In the genomic region with DNA sequence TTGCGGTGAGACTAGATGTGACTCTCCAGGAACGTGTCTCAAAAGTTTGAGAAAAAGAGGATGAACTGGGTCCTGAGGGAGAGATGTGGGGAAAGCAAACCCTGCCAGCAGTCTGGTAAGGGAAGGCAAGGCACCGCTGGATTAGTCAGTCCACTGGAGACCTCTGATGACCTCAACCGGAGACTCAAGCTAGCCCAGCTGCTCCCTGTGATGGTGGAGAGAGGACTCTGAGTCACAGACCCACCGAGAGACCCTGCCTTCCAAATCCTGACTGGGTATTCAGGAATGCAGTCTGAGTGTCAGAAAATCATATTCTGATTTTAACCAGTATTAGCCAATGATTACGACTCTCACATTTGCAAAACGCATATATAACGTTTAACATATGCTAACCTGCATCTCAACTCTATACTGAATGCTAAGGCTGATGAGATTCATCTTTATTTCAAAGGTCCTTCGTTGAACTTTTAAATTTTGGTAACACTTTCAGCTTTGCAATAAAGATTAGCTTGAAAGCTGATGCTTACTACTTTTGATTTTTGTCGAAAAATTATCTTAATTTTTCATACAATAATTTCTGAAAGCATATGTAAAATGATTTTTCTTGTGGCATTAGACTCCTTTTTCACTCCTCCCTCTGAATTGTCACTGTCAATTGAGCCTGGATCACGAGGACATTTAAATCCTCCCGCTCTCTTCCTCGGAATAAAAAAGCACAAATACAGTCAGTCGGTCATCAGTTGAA, we compare ENCODE assay signal across 8 mouse cellular contexts. TPM values are rescaled to one million over a fixed set of nuclear protein-coding genes. Genes with fewer than 3 reads are reported as not detected.
DNase-seq lines count a peak whose midpoint lies in the region; ATAC-seq and TF ChIP-seq lines count a peak whose summit lies in the region.

No protein-coding gene starts in this region.

- no peak for ATAC-seq in heart, embryonic 12.5 days (ENCODE audit: insufficient number of reproducible peaks, low FRiP score)
- ATAC-seq in hindbrain, embryonic 12.5 days (ENCODE audit: low FRiP score), result no peak
- ATAC-seq in midbrain, embryonic 11.5 days (ENCODE audit: low FRiP score), result no peak

- H3K27ac ChIP-seq in heart, embryonic 12.5 days (ENCODE audit: poor library complexity, severe bottlenecking), result no peak overlapping the region
- H3K27ac ChIP-seq in MEL (ENCODE audit: control insufficient read depth, low read depth, low read length), result no peak overlapping the region
- H3K27ac ChIP-seq in hindbrain, embryonic 12.5 days, result no peak overlapping the region
- no peak overlapping the region for H3K27ac ChIP-seq in midbrain, embryonic 11.5 days (ENCODE audit: low read depth, low read length)

- no peak for TF ChIP-seq RAD21 in MEL (IDR thresholded peaks at IDR 0.05; ENCODE audit: low read depth, low read length)

- H3K9ac ChIP-seq in heart, embryonic 12.5 days, result no peak overlapping the region
- H3K9ac ChIP-seq in MEL (ENCODE audit: control insufficient read depth, low read depth, low read length, poor library complexity, severe bottlenecking), result peak overlapping the region; percentile 55
- no peak overlapping the region for H3K9ac ChIP-seq in hindbrain, embryonic 12.5 days
- no peak overlapping the region for H3K9ac ChIP-seq in midbrain, embryonic 11.5 days (ENCODE audit: low read length)

- TF ChIP-seq EP300 in MEL (IDR thresholded peaks at IDR 0.05; ENCODE audit: low read depth in 1 of 2, low read length in 2 of 2), result no peak

- H3K79me2 ChIP-seq in MEL (ENCODE audit: control insufficient read depth, insufficient read depth, low read length, poor library complexity), result no peaks in the 10 kb centered on the region; the same call in 1 of the 2 replicates

- H3K9me3 ChIP-seq in heart, embryonic 12.5 days (replicated peaks), result peaks cover 4% of the 10 kb centered on the region; the same call in 1 of the 2 replicates
- H3K9me3 ChIP-seq in MEL (replicated peaks; ENCODE audit: insufficient read depth, low read length), result no peaks in the 10 kb centered on the region
- no peaks in the 10 kb centered on the region for H3K9me3 ChIP-seq in hindbrain, embryonic 12.5 days (replicated peaks)
- no peaks in the 10 kb centered on the region for H3K9me3 ChIP-seq in midbrain, embryonic 11.5 days (ENCODE audit: control insufficient read depth, low read length)

- 29% methylated on average over 14 of the region's 14 CpGs for WGBS in heart, embryonic 12.5 days
- WGBS in hindbrain, embryonic 12.5 days, result 29% methylated on average over 14 of the region's 14 CpGs
- WGBS in midbrain, embryonic 11.5 days, result 36% methylated on average over 14 of the region's 14 CpGs

- no peak for DNase-seq in heart, postnatal 25 days (ENCODE audit: low spot score)
- no peak for DNase-seq in MEL (ENCODE audit: low read depth, low spot score)
- no peak for DNase-seq in midbrain, embryonic 11.5 days (ENCODE audit: low spot score, missing footprints)
- no peak for DNase-seq in cerebellum, adult 9-11 months
- no peak for DNase-seq in left cerebral cortex, postnatal 36 days (ENCODE audit: low spot score in 2 of 2)
- DNase-seq in thymus, postnatal 0 days (ENCODE audit: low spot score), result no peak

- H3K4me3 ChIP-seq in heart, embryonic 12.5 days, result peak overlapping the region; percentile 52
- H3K4me3 ChIP-seq in MEL (ENCODE audit: control insufficient read depth in 1 of 2, insufficient read depth in 1 of 2, low read depth in 2 of 2, low read length in 2 of 2), result peak overlapping the region; percentile 32 to 60
- H3K4me3 ChIP-seq in hindbrain, embryonic 12.5 days, result peak overlapping the region; percentile 32
- no peak overlapping the region for H3K4me3 ChIP-seq in midbrain, embryonic 11.5 days (ENCODE audit: low read depth, low read length)

- peaks cover 17% of the 10 kb centered on the region for H3K4me1 ChIP-seq in heart, embryonic 12.5 days (replicated peaks)
- H3K4me1 ChIP-seq in MEL (ENCODE audit: control insufficient read depth in 1 of 2, insufficient read depth in 2 of 2, low read length in 2 of 2), result peaks cover 6 to 37% of the 10 kb centered on the region in 2 experiments
- H3K4me1 ChIP-seq in hindbrain, embryonic 12.5 days, result peaks cover 15% of the 10 kb centered on the region
- H3K4me1 ChIP-seq in midbrain, embryonic 11.5 days (ENCODE audit: control insufficient read depth, insufficient read depth, low read length), result peaks cover 2% of the 10 kb centered on the region; the same call in 1 of the 2 replicates

- TF ChIP-seq POLR2A in MEL (IDR thresholded peaks at IDR 0.05; ENCODE audit: control insufficient read depth in 1 of 2, insufficient read depth in 1 of 2, low read depth in 1 of 2, low read length in 2 of 2, poor library complexity in 1 of 2), result no peak

- intact Hi-C loops in heart, postnatal 25 days (cut with DNase I), result loop anchor here (1.0 kb wide), 1 partner anchor 33 kb away; no protein-coding TSS in a partner anchor
- intact Hi-C loops in left cerebral cortex, postnatal 36 days (cut with DNase I), result no loop called here

- no peaks in the 10 kb centered on the region for H3K36me3 ChIP-seq in heart, embryonic 12.5 days
- peaks cover 0 to 28% of the 10 kb centered on the region in 2 experiments; a peak in 2 of 4 replicates for H3K36me3 ChIP-seq in MEL (ENCODE audit: control insufficient read depth in 1 of 2, insufficient read depth in 2 of 2, low read length in 2 of 2)
- no peaks in the 10 kb centered on the region for H3K36me3 ChIP-seq in hindbrain, embryonic 12.5 days
- H3K36me3 ChIP-seq in midbrain, embryonic 11.5 days (ENCODE audit: control insufficient read depth, insufficient read depth, low read length), result no peaks in the 10 kb centered on the region

- H3K27me3 ChIP-seq in heart, embryonic 12.5 days (replicated peaks), result peaks cover 11% of the 10 kb centered on the region
- no peaks in the 10 kb centered on the region for H3K27me3 ChIP-seq in MEL (ENCODE audit: control insufficient read depth in 1 of 2, insufficient read depth in 2 of 2, low read length in 2 of 2)
- H3K27me3 ChIP-seq in hindbrain, embryonic 12.5 days, result peaks cover 24% of the 10 kb centered on the region
- H3K27me3 ChIP-seq in midbrain, embryonic 11.5 days (ENCODE audit: control insufficient read depth, insufficient read depth, low read length), result peaks cover 14% of the 10 kb centered on the region

- no peak for TF ChIP-seq CTCF in MEL (IDR thresholded peaks at IDR 0.05 in 2 of 3, conservative IDR thresholded peaks at IDR 0.05 in 1 of 3; ENCODE audit: control insufficient read depth in 1 of 3, insufficient read depth in 1 of 3, low read depth in 2 of 3, low read length in 3 of 3, poor library complexity in 1 of 3, severe bottlenecking in 1 of 3)

- peak overlapping the region; percentile 88 for H3K4me2 ChIP-seq in heart, embryonic 12.5 days
- peak overlapping the region; percentile 49 for H3K4me2 ChIP-seq in hindbrain, embryonic 12.5 days (replicated peaks)
- peak overlapping the region; percentile 48 for H3K4me2 ChIP-seq in midbrain, embryonic 11.5 days

RNA-seq across cellular contexts. Expression of gene Trim7, which starts 3.0 kb away (rescaled TPM):
- 0.39 and 0.52 TPM in 2 replicates for polyA plus RNA-seq in heart, embryonic 12.5 days (2016; fragmentation: Nextera tagmentation; extraction: Ambion mirVana)
- 10 to 100 TPM; 15.7 to 23.2 TPM for total RNA-seq in heart, postnatal 25 days (2021)
- 0.72 and 0.81 TPM in 2 replicates for total RNA-seq in MEL (2012; rRNA removed)
- 1 to 10 TPM in 1 of 2 experiments, not detected in 1; 1.3 TPM for polyA plus RNA-seq in MEL (2012; ENCODE audit: insufficient read depth in 1 of 2, insufficient read length in 2 of 2, low read depth in 1 of 2, low replicate concordance in 2 of 2, missing spikeins in 1 of 2)
- 0.70 and 1.6 TPM in 2 replicates for polyA plus RNA-seq in hindbrain, embryonic 12.5 days (2016; fragmentation: Nextera tagmentation; extraction: Ambion mirVana)
- polyA plus RNA-seq in midbrain, embryonic 11.5 days (2014; fragmentation: Nextera tagmentation; extraction: Ambion mirVana), result 0.40 and 0.73 TPM in 2 replicates
- 1 to 10 TPM; 2.5 to 3.0 TPM for total RNA-seq in left cerebral cortex, postnatal 36 days (2021)
- 1.1 and 2.1 TPM in 2 replicates for polyA plus RNA-seq in thymus, postnatal 0 days (2015; fragmentation: Nextera tagmentation; extraction: Ambion mirVana)

RNA-seq across cellular contexts. Expression of gene Gm12184, which starts 3.5 kb away (rescaled TPM):
- polyA plus RNA-seq in heart, embryonic 12.5 days (2016; fragmentation: Nextera tagmentation; extraction: Ambion mirVana), result 3.3 and 5.3 TPM in 2 replicates
- 1 to 10 TPM; 2.0 to 3.2 TPM for total RNA-seq in heart, postnatal 25 days (2021)
- 7.1 and 10.9 TPM in 2 replicates for total RNA-seq in MEL (2012; rRNA removed)
- polyA plus RNA-seq in MEL (2012; ENCODE audit: insufficient read depth in 1 of 2, insufficient read length in 2 of 2, low read depth in 1 of 2, low replicate concordance in 2 of 2, missing spikeins in 1 of 2), result 10 to 100 TPM in 1 of 2 experiments, not detected in 1; 15.3 TPM
- polyA plus RNA-seq in hindbrain, embryonic 12.5 days (2016; fragmentation: Nextera tagmentation; extraction: Ambion mirVana), result 7.2 and 10.0 TPM in 2 replicates
- polyA plus RNA-seq in midbrain, embryonic 11.5 days (2014; fragmentation: Nextera tagmentation; extraction: Ambion mirVana), result 7.4 and 11.5 TPM in 2 replicates
- total RNA-seq in left cerebral cortex, postnatal 36 days (2021), result 1 to 10 TPM; 1.3 to 3.0 TPM
- polyA plus RNA-seq in thymus, postnatal 0 days (2015; fragmentation: Nextera tagmentation; extraction: Ambion mirVana), result 7.6 and 8.8 TPM in 2 replicates

RNA-seq across cellular contexts. Expression of gene Trim41, which starts 5.8 kb away (rescaled TPM):
- polyA plus RNA-seq in heart, embryonic 12.5 days (2016; fragmentation: Nextera tagmentation; extraction: Ambion mirVana), result 4.3 and 4.4 TPM in 2 replicates
- total RNA-seq in heart, postnatal 25 days (2021), result 10 to 100 TPM; 17.8 to 20.4 TPM
- 31.6 and 37.0 TPM in 2 replicates for total RNA-seq in MEL (2012; rRNA removed)
- 10 to 100 TPM; 56.4 to 76.3 TPM for polyA plus RNA-seq in MEL (2012; ENCODE audit: insufficient read depth in 1 of 2, insufficient read length in 2 of 2, low read depth in 1 of 2, low replicate concordance in 2 of 2, missing spikeins in 1 of 2)
- polyA plus RNA-seq in hindbrain, embryonic 12.5 days (2016; fragmentation: Nextera tagmentation; extraction: Ambion mirVana), result 6.4 and 7.1 TPM in 2 replicates
- polyA plus RNA-seq in midbrain, embryonic 11.5 days (2014; fragmentation: Nextera tagmentation; extraction: Ambion mirVana), result 3.6 and 3.9 TPM in 2 replicates
- 10 to 100 TPM; 61.2 to 62.1 TPM for total RNA-seq in left cerebral cortex, postnatal 36 days (2021)
- 3.5 and 5.5 TPM in 2 replicates for polyA plus RNA-seq in thymus, postnatal 0 days (2015; fragmentation: Nextera tagmentation; extraction: Ambion mirVana)

RNA-seq across cellular contexts. Expression of gene Rack1, which starts 22.8 kb away (rescaled TPM):
- 397 and 428 TPM in 2 replicates for polyA plus RNA-seq in heart, embryonic 12.5 days (2016; fragmentation: Nextera tagmentation; extraction: Ambion mirVana)
- total RNA-seq in heart, postnatal 25 days (2021), result 100 to 1,000 TPM; 397 to 416 TPM
- total RNA-seq in MEL (2012; rRNA removed), result 5,378 and 5,815 TPM in 2 replicates
- polyA plus RNA-seq in MEL (2012; ENCODE audit: insufficient read depth in 1 of 2, insufficient read length in 2 of 2, low read depth in 1 of 2, low replicate concordance in 2 of 2, missing spikeins in 1 of 2), result 1,000 to 10,000 TPM in 1 of 2 experiments, 100 to 1,000 TPM in 1; 376 to 4,421 TPM
- 442 and 512 TPM in 2 replicates for polyA plus RNA-seq in hindbrain, embryonic 12.5 days (2016; fragmentation: Nextera tagmentation; extraction: Ambion mirVana)
- 592 and 633 TPM in 2 replicates for polyA plus RNA-seq in midbrain, embryonic 11.5 days (2014; fragmentation: Nextera tagmentation; extraction: Ambion mirVana)
- total RNA-seq in left cerebral cortex, postnatal 36 days (2021), result 100 to 1,000 TPM; 215 to 226 TPM
- 988 and 1,015 TPM in 2 replicates for polyA plus RNA-seq in thymus, postnatal 0 days (2015; fragmentation: Nextera tagmentation; extraction: Ambion mirVana)

RNA-seq across cellular contexts. Expression of gene Irgm1, which starts 48.5 kb away (rescaled TPM):
- polyA plus RNA-seq in heart, embryonic 12.5 days (2016; fragmentation: Nextera tagmentation; extraction: Ambion mirVana), result 7.6 and 7.7 TPM in 2 replicates
- total RNA-seq in heart, postnatal 25 days (2021), result 1 to 10 TPM; 8.8 to 8.9 TPM
- total RNA-seq in MEL (2012; rRNA removed), result 7.5 and 10.7 TPM in 2 replicates
- polyA plus RNA-seq in MEL (2012; ENCODE audit: insufficient read depth in 1 of 2, insufficient read length in 2 of 2, low read depth in 1 of 2, low replicate concordance in 2 of 2, missing spikeins in 1 of 2), result 10 to 100 TPM in 1 of 2 experiments, not detected in 1; 10.0 TPM
- 3.0 and 3.9 TPM in 2 replicates for polyA plus RNA-seq in hindbrain, embryonic 12.5 days (2016; fragmentation: Nextera tagmentation; extraction: Ambion mirVana)
- 2.2 and 2.3 TPM in 2 replicates for polyA plus RNA-seq in midbrain, embryonic 11.5 days (2014; fragmentation: Nextera tagmentation; extraction: Ambion mirVana)
- 1 to 10 TPM; 5.2 to 6.2 TPM for total RNA-seq in left cerebral cortex, postnatal 36 days (2021)
- polyA plus RNA-seq in thymus, postnatal 0 days (2015; fragmentation: Nextera tagmentation; extraction: Ambion mirVana), result 57.1 and 61.0 TPM in 2 replicates
